Mouse (Mus musculus) induced T-regulatory cell, adult 2 months (primary cell): ENCODE data around the gene Rbm38.

ENCODE experiments used
- DNase-seq: peaks from one replicate; pipeline ENCODE4 v3.0.0-alpha.2; 2012; ENCODE audit warnings: low read depth

The Rbm38 gene

DNA sequence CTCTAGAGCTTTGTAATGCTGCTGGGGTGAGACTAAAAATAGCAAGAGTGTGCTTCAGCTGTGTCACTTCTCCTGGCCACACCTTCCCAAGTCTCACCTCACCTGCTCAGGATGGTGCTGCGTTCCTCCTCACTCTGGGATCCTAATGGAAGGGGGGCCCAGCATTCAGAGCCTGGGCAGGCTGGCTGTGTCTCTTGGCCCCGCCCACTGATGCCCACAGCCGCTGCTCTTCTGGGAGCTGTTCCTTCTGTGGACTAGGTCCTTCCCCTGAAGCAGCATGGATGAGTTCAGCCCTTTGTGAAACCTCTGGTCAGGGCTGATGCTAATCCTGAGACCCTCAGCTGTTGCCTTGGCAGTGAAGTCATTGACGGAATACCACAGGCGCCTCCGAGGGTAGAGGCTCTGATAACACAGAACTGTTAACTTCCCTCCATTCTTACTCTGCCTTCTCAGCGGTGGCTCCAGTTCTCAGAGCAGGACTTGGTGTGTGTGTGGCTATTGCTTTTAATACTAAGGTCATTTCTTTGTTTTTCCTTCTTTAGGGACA lies 5.5 kb upstream of the Rbm38 start:
- DNase-seq, result no peak

DNA sequence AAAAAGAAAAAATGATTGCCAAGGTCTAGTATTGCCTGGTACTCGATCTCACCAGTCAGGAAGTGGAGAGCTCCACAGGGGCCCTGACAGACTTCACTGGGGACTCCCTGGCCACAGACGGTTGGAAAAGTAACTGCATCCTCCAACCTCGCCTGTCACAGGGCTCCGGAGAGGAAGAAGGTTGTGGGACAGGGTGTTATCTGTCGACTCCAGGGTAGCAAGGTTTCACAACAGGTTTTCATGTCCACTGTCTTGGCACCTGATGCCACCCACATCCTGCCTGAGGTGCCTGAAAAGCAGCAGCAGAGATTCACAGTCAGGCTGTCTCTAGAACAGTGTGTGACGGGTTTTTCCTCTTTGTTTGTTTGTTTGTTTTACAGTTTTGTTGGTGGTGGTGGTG lies 2.4 kb upstream of the Rbm38 start:
- peak; percentile 87 for DNase-seq

DNA sequence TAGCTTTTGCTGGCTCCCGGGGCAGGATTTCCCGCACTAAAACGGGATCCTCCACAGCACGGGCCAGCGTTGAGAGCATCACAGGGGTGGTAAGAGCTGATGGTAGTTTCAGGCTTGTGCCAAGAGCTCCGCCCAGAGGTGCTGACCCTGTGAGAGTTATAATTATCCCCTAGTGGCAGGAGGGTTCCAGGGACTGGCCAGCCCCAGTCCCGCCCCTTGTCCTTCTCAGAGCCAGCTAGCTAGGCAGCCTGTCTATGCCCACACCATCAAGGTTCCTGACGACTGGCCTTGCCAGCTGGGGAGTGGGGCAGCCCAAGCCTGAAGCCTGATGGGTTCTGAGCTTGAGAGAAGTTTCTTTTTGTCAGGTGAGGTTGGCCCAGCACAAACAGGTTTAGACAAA lies 1.7 kb upstream of the Rbm38 start:
- DNase-seq, result no peak

GRCm38 (mm10) chr2:173019322-173019721 lies 976 bp upstream of the Rbm38 start:
- peak; percentile 76 for DNase-seq

DNA sequence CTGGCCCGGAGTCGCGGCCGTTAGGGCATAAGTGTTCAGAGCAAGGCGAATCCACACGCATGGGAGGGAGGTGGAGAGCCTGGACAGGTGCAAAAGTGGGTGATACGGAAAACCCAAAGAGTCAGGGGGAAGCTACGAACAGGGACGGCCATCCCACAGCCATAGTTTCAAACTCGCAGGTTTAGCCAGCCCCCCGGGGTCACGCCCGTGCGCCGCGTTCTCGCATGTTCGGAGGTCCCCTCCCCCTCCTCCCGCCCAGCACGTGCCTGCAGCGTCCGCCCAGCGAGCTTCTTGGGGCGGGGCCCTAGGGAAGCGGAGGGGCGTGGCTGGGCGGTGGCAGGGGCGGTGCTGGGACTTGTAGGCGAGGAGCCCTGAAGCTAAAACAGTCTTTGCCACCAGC lies 508 bp upstream of the Rbm38 start:
- peak; percentile 96 for DNase-seq

DNA sequence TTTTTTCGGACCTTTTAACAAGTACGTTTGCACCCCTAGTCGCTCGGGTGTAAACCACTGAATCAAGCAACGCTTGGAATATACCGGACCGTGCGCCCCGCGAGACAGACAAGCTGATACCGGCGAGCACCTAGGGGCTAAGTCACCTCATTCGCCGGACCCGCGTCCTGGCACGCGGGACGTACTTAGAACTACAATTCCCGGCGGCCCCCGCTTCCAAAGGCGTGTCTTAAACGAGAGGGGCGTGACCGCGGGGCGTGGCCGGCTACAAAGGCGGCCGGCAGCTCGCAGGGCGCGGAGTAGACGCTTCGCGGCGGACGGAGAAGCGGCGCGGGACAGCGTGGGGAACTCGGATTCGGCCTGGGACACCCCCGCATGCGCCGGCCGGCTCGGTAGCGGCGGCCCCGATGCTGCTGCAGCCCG lies 1.3 kb downstream of the Rbm38 start:
- peak; percentile 96 for DNase-seq

- peak; percentile 87 for DNase-seq
These were observed 1.9 kb downstream of the Rbm38 start for GRCm38 (mm10) chr2:173022056-173022681.

DNA sequence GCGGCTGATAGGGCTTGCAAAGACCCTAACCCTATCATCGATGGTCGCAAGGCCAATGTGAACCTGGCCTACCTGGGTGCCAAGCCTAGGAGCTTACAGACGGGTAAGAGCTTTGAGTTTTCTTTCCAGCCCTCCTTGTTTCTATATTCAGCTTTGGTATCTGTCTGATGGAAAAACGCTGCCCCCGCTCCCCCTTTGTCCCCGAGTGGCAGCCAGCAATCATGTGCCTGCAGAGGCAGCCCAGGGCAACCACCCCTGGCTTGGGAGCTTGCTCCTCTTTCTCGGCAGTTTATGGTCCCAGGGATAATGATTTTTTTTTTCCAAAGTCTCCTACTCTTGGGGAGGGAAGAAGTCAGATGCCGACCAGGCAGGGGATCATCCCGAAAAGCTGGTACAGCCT lies 2.5 kb downstream of the Rbm38 start:
- no peak for DNase-seq

DNA sequence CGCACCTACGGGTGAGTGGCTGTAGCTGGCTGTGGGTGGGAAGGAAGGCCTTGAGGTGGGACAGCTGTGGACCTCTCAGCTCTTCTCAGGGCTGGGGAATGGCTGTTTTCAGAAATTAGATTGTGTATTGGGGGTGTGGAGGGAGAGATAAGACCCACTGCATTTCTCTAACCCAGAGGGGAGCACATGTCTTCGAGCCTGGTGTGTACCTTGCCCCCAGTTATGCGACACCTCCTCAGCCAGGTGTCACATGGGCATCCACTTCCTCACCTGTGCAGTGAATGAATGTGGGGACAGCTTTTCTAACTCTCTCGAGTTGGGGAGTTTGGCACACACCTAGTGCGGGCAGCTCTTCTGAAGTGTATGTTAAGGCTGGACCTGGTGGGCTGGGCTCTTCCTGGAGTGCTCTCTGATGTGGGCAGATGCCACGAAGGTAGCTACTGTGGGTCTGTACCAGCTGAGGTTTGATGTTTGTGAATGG lies 3.1 kb downstream of the Rbm38 start:
- peak; percentile 78 for DNase-seq

DNA sequence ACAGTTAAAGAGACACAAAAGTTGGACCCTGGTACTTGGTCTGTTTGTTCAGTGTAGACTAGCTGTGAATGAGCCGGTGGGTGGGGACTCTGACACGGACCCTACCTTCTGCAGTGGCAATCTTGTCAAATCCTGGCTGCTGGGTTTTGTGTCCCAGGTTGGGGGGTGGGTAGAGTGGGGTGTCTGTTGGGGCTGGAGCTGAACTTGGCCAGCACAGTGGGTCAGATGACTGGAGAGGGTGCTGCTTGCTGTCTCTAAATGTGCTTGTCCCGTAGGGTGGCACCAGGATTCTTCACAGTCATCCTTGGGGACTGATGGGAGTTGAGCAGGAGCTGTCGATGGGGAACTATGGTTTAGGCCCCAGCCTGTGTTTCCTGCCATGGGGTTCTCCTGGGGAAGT lies 3.7 kb downstream of the Rbm38 start:
- DNase-seq, result no peak

GRCm38 (mm10) chr2:173024392-173024791 lies 4.1 kb downstream of the Rbm38 start:
- DNase-seq, result peak; percentile 42

DNA sequence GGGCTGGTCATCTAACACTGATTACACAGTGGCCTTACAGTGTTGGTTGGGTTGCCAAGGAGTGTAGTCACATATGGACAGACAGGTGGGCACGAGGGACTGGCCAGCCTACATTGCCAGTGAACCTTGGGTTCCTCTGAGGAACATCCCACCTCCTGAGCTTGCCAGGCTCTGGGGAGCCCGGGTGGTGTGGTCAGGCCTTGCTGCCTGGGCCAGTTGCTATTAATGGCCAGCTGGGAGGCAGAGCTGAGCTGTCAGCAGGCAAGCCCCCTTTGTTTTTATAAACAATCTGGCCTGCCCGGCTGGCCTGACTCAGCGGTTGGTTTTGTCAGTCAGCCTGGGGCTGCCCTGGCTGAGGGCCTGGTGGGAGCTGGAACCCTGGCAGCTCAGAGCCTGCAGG lies 4.6 kb downstream of the Rbm38 start:
- DNase-seq, result peak; percentile 24

GRCm38 (mm10) chr2:173026286-173026685 lies 6.0 kb downstream of the Rbm38 start:
- no peak for DNase-seq

DNA sequence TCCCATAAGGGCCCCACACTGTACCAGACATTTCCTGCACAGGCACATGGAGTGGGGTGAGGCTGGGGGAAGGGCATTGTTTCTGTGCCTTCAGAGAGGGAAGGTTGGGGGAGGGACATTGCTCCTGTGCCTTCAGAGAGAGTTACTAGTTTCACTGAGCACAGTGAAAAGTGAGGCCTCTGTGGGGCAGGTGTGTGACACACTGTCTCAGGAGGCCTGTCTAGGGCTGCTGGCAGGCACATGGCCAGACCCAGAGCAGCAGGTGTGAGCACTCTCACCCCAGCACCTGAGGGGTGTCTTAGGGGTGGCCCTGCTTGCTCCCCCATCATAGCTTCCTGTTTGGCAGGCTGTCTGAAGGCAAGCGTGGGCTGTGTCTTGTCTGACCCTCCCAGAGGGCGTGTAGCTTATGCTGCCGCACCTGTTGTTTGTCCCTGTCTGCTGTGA lies 6.4 kb downstream of the Rbm38 start:
- peak; percentile 88 for DNase-seq

GRCm38 (mm10) chr2:173027169-173027823 lies 7.0 kb downstream of the Rbm38 start:
- DNase-seq, result peak; percentile 50

GRCm38 (mm10) chr2:173027824-173028495 lies 7.7 kb downstream of the Rbm38 start:
- DNase-seq, result no peak

DNA sequence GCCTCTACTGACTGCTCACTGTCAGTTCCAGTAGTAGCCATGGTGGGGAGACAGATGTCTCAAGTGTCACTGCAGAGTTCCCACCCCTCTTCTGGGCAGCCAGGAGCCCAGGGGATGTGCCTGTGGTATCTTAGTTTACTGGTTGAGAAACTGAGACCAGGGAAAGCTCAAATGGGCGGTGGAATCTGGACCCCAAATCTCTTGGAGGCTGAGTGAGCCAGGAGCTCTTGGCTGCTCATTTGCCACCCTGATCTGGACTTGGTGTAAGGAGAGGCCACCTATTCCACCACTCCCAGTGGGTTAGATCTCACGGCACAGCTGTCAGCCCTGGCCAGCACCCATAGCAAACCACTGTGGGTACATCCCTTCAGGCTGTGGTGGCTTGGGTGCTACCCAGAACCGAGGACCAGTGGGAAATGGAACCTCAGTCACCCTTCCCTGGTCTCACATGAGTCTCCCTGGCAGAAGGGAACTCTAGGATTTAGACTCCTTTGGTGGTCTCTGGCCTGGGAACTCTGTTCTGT lies 8.3 kb downstream of the Rbm38 start:
- DNase-seq, result peak; percentile 30

DNA sequence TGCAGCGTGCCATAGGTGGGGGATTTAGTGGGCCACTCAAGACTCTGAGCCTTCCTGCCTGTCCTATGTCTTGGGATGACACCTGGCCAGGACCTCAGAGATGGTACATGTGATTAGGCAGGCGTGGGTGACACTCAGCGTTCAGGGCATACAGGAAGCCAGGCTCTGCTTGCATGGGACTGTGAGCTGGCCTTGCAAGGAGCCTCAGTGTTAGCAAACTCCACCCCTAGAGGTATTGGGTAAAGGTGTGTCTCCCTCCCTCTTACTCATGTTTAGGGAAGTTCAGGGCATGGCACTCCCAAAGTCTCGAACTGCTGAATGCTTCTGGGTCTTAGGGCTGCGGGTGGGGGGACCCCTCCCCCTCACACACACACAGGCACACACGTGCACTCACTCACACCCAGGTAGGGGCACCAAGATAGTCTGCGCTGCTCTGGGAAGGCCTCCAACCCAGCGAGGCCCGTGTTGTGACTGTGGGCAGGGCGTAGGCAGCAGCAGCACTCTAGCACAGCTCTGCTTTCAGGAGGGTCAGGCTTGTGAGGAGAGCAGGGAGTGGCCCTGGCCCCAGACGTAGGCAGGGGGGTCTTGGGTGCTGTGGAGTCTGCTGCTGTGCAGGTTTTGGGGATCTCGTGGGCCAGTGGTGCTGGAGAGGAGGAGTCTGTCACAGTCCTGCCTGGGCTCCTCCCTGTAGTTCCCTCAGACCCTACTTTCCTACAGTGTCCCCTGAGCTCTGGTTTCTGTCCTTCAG lies 10.5 kb downstream of the Rbm38 start:
- peak; percentile 64 for DNase-seq

GRCm38 (mm10) chr2:173033531-173033930 lies 13.2 kb downstream of the Rbm38 start:
- peak; percentile 52 for DNase-seq

GRCm38 (mm10) chr2:173034998-173035397 lies 14.7 kb downstream of the Rbm38 start:
- no peak for DNase-seq

DNA sequence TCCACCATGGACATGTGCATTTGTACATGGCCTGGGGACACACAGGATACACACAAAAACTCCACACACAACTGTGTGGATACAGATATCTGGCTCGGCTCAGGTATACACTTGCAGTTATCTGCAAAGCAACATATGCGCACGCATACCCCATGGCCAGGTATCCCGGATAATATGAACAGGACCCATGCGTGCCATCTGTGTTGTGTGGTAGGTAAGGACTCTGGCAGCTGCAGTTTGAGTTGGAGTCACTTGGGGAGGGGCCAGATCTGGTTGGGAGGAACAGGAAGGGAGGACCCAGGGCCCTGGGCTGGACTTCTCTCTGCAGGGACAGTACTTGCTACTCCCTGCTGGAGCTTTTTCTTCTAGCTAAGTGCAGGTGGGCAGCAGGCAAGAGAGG lies 15.4 kb downstream of the Rbm38 start:
- no peak for DNase-seq

DNA sequence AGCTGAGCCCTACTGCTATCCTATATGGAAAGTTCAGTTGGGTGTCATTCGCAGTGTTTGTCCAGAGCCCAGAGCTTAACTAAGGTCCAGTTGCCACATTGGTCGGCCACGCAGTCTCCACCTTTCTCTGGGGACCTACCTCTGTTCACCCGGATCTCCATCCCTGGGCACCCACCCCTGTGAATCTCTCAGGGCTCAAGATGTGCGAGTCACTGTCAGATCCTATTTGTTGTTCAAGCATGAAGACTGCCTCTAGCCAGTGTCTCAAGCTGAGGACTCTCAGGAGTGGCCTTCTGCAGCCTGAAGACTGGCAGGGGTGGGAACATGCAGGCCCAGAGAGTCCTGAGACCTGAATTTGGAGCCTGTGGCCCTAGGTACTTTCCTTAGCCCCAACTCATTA lies 15.8 kb downstream of the Rbm38 start:
- DNase-seq, result no peak
